8 mouse cellular contexts compared by ENCODE assay signal in the genomic region with DNA sequence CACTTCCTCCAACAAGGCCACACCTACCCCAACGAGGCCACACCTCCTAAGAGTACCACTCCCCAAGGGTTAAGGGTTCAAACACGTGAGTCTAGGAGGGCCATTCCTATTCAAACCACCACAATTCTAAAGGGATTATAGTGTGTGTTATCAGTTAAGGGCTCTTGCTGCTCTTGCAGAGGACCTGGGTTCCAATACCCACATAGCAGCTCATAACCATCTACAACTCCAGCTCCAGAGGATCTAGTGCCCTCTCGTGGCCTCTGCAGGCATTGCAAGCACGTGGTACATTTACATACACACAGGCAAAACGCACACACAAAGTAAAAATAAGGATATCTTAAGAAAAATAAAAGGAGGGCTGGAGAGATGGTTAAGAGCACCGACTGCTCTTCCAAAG. TPM values are rescaled to one million over a fixed set of nuclear protein-coding genes. Genes with fewer than 3 reads are reported as not detected.
A peak's percentile ranks its signal among the peaks of the same experiment; 100 is the strongest.
DNase-seq lines count a peak whose midpoint lies in the region; TF ChIP-seq lines count a peak whose summit lies in the region.
"Had no signal": no experiment of that assay in that cellular context is flagged by ENCODE, and none has a peak within 500 bp of the region (broad histone marks: within the 10 kb centered on the region; RNA-seq: fewer than 3 reads in every experiment).

No protein-coding gene starts in this region.

- TF ChIP-seq RAD21 in CH12.LX (IDR thresholded peaks at IDR 0.05; ENCODE audit: low read depth, low read length), result peak; percentile 49

- H3K4me1 ChIP-seq in CH12.LX (ENCODE audit: control insufficient read depth in 1 of 2, insufficient read depth in 2 of 2), result peaks cover 6% of the 10 kb centered on the region in 2 experiments
- H3K4me1 ChIP-seq: hindbrain, embryonic 12.5 days had no signal

- no peak for DNase-seq in layer of hippocampus, adult 2 months (ENCODE audit: low spot score in 2 of 2)
- no peak for DNase-seq in layer of hippocampus, postnatal 10 days (ENCODE audit: low spot score in 2 of 2)
- DNase-seq in A20 (ENCODE audit: low read depth, low spot score) (peak; percentile 84), CH12.LX (ENCODE audit: extremely low read depth) (peak; percentile 46)
- DNase-seq in embryo, embryonic 9.5 days (ENCODE audit: extremely low spot score), result peak; percentile 29
- no peak for DNase-seq in natural killer cell, adult 2 months (ENCODE audit: low spot score in 2 of 2)
- no peak for DNase-seq in cerebellum, adult 9-10 months

- in situ Hi-C loops in CH12.LX (cut with MboI; ENCODE audit: low pct_ligation_motif_present, low pct_unique_long_range_greater_than_20kb, low sequenced_read_pairs), result no loop called here

- peak; percentile 62 for TF ChIP-seq CTCF in layer of hippocampus, adult 2 months (conservative IDR thresholded peaks at IDR 0.05)
- peak; percentile 44 to 62 for TF ChIP-seq CTCF in CH12.LX (conservative IDR thresholded peaks at IDR 0.05 in 1 of 2, IDR thresholded peaks at IDR 0.05 in 1 of 2; ENCODE audit: low read depth in 2 of 2, low read length in 2 of 2)

- no peaks in the 10 kb centered on the region for H3K36me3 ChIP-seq in CH12.LX (replicated peaks in 1 of 2; ENCODE audit: control insufficient read depth in 1 of 2, insufficient read depth in 1 of 2, low read length in 1 of 2)
- H3K36me3 ChIP-seq: hindbrain, embryonic 12.5 days had no signal

- no peak overlapping the region for H3K27ac ChIP-seq in layer of hippocampus, adult 2 months
- H3K27ac ChIP-seq in CH12.LX (ENCODE audit: insufficient read depth, low read depth), result no peak overlapping the region
- H3K27ac ChIP-seq: hindbrain, embryonic 12.5 days had no signal

- no peak overlapping the region for H3K4me3 ChIP-seq in layer of hippocampus, adult 2 months
- H3K4me3 ChIP-seq in CH12.LX (replicated peaks in 1 of 3; ENCODE audit: low read depth in 2 of 3, low read length in 2 of 3, poor library complexity in 1 of 3), result no peak overlapping the region
- H3K4me3 ChIP-seq: hindbrain, embryonic 12.5 days had no signal

- no peak overlapping the region for H3K4me2 ChIP-seq in CH12.LX (ENCODE audit: insufficient read depth, low read depth, poor library complexity, severe bottlenecking)
- H3K4me2 ChIP-seq: hindbrain, embryonic 12.5 days had no signal

- H3K9ac ChIP-seq in CH12.LX (ENCODE audit: insufficient read depth, low read depth), result no peak overlapping the region
- H3K9ac ChIP-seq: hindbrain, embryonic 12.5 days had no signal

- dilution Hi-C loops in CH12.LX (cut with MboI; ENCODE audit: extremely low pct_ligation_motif_present, extremely low pct_unique_long_range_greater_than_20kb, low sequenced_read_pairs), result no loop called here

- H3K9me3 ChIP-seq in CH12.LX (replicated peaks; ENCODE audit: low read length), result peaks cover 5% of the 10 kb centered on the region
- H3K9me3 ChIP-seq: hindbrain, embryonic 12.5 days had no signal

- no peaks in the 10 kb centered on the region for H3K27me3 ChIP-seq in CH12.LX (replicated peaks)
- H3K27me3 ChIP-seq: hindbrain, embryonic 12.5 days had no signal

- TF ChIP-seq EP300 in CH12.LX (IDR thresholded peaks at IDR 0.05; ENCODE audit: low read length), result no peak

- H3K79me2 ChIP-seq in CH12.LX (replicated peaks; ENCODE audit: control insufficient read depth, extremely low read depth, insufficient read depth, poor library complexity, severe bottlenecking), result no peaks in the 10 kb centered on the region

- TF ChIP-seq POLR2A in CH12.LX (IDR thresholded peaks at IDR 0.05; ENCODE audit: low read depth, low read length), result no peak

TF ChIP-seq in CH12.LX, 34 proteins besides CTCF, POLR2A, EP300 and RAD21:
- TF ChIP-seq NELFE (IDR thresholded peaks at IDR 0.05; ENCODE audit: low read depth, low read length), result no peak
- peak; percentile 60 for TF ChIP-seq SMC3 (IDR thresholded peaks at IDR 0.05; ENCODE audit: low read depth, low read length)
TF ChIP-seq in CH12.LX: peak in this region for 1.

RNA-seq across cellular contexts. Expression of a gene that starts 34.5 kb away (rescaled TPM):
- total RNA-seq in layer of hippocampus, adult 2 months (2021), result 10 to 100 TPM; 25.7 to 27.5 TPM
- total RNA-seq in layer of hippocampus, postnatal 10 days (2021), result 10 to 100 TPM; 30.4 to 30.7 TPM
- 8.6 and 9.4 TPM in 2 replicates for total RNA-seq in CH12.LX (2012; rRNA removed)
- total RNA-seq in CH12.LX (2014; rRNA removed), result 1.3 and 1.5 TPM in 2 replicates
- polyA plus RNA-seq in CH12.LX (2012; ENCODE audit: insufficient read length, low read depth), result 5.2 and 6.7 TPM in 2 replicates

RNA-seq across cellular contexts. Expression of a gene that starts 37.0 kb away (rescaled TPM):
- total RNA-seq in layer of hippocampus, adult 2 months (2021), result 10 to 100 TPM; 63.8 to 69.8 TPM
- total RNA-seq in layer of hippocampus, postnatal 10 days (2021), result 10 to 100 TPM; 60.9 to 67.7 TPM
- total RNA-seq in CH12.LX (2012; rRNA removed), result 71.1 and 96.4 TPM in 2 replicates
- total RNA-seq in CH12.LX (2014; rRNA removed), result 20.8 and 21.5 TPM in 2 replicates
- polyA plus RNA-seq in CH12.LX (2012; ENCODE audit: insufficient read length, low read depth), result 13.6 and 21.1 TPM in 2 replicates

Comparison
In these comparisons a context has a peak if more than half of its experiments do, and no peak if none do; other contexts are left out.
1. DNase-seq: peak in A20 (single experiment), CH12.LX (single experiment) and embryo, embryonic 9.5 days (single experiment); none in layer of hippocampus, adult 2 months (0 of 2), layer of hippocampus, postnatal 10 days (0 of 2), natural killer cell, adult 2 months (0 of 2) and cerebellum, adult 9-10 months (single experiment).